Mouse (Mus musculus) forebrain, embryonic 10.5 days (tissue): ENCODE data around the gene Misp. TPM values are rescaled to one million over a fixed set of nuclear protein-coding genes. Genes with fewer than 3 reads are reported as not detected.

Experiments used
- DNase-seq: peaks from one replicate; pipeline ENCODE4 v3.0.0-alpha.2; 2017; ENCODE audit warnings: low spot score; ENCODE audit errors: extremely low spot score
- H3K27ac ChIP-seq: fragments of 300-500 bp; sonication (generic); 2 replicates; pipeline ENCODE4 v1.5.1; 2016; ENCODE audit warnings: mild to moderate bottlenecking
- H3K27me3 ChIP-seq: fragments of 300-500 bp; sonication (generic); 2 replicates; pipeline ENCODE4 v1.6.1; 2016; ENCODE audit warnings: mild to moderate bottlenecking; ENCODE audit not compliant: poor library complexity, severe bottlenecking
- H3K36me3 ChIP-seq: fragments of 300-500 bp; sonication (generic); replicated peaks from 2 replicates; pipeline ENCODE4 v1.6.1; 2016; ENCODE audit warnings: mild to moderate bottlenecking, moderate library complexity
- H3K4me1 ChIP-seq: fragments of 300-500 bp; sonication (generic); 2 replicates; pipeline ENCODE4 v1.6.1; 2016
- H3K4me3 ChIP-seq: fragments of 300-500 bp; sonication (generic); 2 replicates; pipeline ENCODE4 v1.5.1; 2016; ENCODE audit warnings: mild to moderate bottlenecking, moderate library complexity
- H3K9me3 ChIP-seq: fragments of 300-500 bp; sonication (generic); 2 replicates; pipeline ENCODE4 v1.6.1; 2016; ENCODE audit warnings: mild to moderate bottlenecking, moderate library complexity
- WGBS: fragments of 180-500 bp; shearing (Covaris S2); methylation state at CpG from one replicate; pipeline ENCODE4 v1.1.7; 2016; 5-methylcytosine and 5-hydroxymethylcytosine counted together
- polyA plus RNA-seq: library from polyadenylated mRNA; unstranded; fragments of >200 nt; fragmentation: Nextera tagmentation; extraction: Ambion mirVana; gene quantifications from 2 replicates; pipeline ENCODE4 v1.2.1, GENCODE M21; 2016

The Misp gene
- polyA plus RNA-seq, 1 experiment from 2014 or later, result 1.0 TPM

DNA sequence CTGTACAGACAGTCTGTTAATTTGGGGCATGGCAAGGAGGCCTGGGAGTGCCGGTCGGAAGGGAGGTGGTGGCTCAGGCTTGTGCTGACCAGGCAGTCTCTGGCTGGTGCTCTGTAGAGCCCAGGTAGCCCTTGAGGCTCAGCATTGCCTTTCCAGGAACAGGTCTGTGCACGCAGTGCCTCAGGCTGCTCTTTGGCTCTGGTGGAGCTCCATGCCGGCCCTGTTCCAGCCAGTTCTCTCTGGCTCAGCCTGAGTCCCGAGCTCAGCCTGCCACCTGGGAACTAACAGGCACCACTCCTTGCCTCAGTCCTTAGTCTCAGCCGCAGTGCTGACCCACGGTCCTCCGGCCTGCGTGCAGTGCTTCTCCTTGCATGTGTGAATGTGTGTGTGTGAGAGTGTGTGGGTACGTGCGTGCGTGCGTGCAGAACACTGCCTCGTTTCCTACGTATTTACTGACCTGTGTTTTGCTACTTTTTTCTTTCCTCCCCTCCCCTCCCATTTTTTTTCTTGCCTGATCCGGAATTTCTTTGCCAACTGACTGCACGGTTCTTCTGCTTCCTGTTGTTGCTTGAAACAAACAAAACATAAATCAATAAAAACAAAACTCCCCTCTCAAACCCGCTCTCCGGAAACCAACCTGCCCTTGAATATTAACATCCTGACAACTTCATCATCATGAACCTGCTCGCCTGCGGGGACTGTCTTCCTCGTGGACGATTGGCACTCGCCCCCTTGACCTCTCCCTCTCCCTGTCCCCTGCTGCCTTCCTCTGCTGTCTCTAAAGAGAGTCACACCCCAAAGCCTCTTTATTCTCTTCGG lies 40.6 kb downstream of the Misp start:
- no peak overlapping the region for H3K27ac ChIP-seq
- no peak overlapping the region for H3K4me3 ChIP-seq
- H3K36me3 ChIP-seq, result peaks cover 100% of the 10 kb centered on the region
- no peaks in the 10 kb centered on the region for H3K27me3 ChIP-seq
- 89% methylated on average over 25 of the region's 25 CpGs for WGBS
- H3K4me1 ChIP-seq, result peaks cover 48% of the 10 kb centered on the region
- H3K9me3 ChIP-seq, result no peaks in the 10 kb centered on the region
- no peak for DNase-seq

DNA sequence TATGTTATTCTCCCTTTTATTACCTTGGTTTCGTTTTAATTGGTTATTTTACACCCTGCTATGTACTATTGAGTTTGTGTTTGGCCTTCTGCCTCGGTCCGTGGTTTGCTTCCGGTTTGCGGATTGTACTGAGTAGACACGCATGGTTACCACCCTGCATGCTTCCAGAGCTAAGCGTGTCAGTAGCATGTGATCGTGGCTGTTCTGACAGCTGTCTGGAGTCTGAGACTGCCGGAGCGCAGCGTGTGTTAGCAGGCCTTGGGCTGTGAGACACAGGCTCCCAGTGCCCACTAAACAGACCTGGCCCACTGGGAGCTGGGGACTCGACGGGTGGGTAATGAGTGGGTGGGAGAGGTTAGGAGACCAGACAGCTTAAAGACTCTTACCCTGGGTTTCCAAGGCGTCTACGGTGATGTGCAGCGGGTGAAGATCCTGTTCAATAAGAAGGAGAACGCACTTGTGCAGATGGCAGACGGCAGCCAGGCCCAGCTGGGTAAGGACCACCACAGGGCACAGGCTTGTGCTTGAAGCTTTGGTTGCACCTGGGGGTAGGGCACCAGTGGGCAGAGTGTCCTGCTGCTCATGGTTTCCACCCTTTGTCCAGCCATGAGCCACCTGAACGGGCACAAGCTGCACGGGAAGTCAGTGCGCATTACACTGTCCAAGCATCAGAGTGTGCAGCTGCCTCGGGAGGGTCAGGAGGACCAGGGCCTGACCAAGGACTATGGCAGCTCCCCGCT lies 41.4 kb downstream of the Misp start:
- no peaks in the 10 kb centered on the region for H3K9me3 ChIP-seq
- WGBS, result 92% methylated on average over 23 of the region's 23 CpGs
- no peak for DNase-seq
- H3K4me1 ChIP-seq, result peaks cover 48% of the 10 kb centered on the region
- H3K27me3 ChIP-seq, result no peaks in the 10 kb centered on the region
- peak overlapping the region; percentile 5; the same call in 1 of the 2 replicates for H3K4me3 ChIP-seq
- H3K27ac ChIP-seq, result no peak overlapping the region
- H3K36me3 ChIP-seq, result peaks cover 100% of the 10 kb centered on the region

DNA sequence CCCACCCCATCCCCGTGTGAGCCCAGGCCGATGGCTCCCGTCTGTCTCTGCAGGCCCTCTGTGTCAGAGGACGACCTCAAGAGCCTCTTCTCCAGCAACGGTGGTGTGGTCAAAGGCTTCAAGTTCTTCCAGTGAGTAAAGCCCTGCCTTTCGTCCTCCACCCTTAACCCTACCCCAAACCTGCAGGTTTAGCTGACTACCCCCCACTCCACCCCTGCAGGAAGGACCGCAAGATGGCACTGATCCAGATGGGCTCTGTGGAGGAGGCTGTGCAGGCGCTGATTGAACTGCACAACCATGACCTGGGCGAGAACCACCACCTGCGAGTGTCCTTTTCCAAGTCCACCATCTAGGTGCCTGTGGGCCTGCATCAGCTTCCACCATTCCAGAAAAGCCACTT lies 42.1 kb downstream of the Misp start:
- DNase-seq, result no peak
- WGBS, result 85% methylated on average over 10 of the region's 10 CpGs
- no peaks in the 10 kb centered on the region for H3K9me3 ChIP-seq
- peaks cover 97% of the 10 kb centered on the region for H3K36me3 ChIP-seq
- peak overlapping the region; percentile 5; the same call in 1 of the 2 replicates for H3K4me3 ChIP-seq
- H3K27ac ChIP-seq, result no peak overlapping the region
- H3K27me3 ChIP-seq, result no peaks in the 10 kb centered on the region
- H3K4me1 ChIP-seq, result peaks cover 44% of the 10 kb centered on the region

DNA sequence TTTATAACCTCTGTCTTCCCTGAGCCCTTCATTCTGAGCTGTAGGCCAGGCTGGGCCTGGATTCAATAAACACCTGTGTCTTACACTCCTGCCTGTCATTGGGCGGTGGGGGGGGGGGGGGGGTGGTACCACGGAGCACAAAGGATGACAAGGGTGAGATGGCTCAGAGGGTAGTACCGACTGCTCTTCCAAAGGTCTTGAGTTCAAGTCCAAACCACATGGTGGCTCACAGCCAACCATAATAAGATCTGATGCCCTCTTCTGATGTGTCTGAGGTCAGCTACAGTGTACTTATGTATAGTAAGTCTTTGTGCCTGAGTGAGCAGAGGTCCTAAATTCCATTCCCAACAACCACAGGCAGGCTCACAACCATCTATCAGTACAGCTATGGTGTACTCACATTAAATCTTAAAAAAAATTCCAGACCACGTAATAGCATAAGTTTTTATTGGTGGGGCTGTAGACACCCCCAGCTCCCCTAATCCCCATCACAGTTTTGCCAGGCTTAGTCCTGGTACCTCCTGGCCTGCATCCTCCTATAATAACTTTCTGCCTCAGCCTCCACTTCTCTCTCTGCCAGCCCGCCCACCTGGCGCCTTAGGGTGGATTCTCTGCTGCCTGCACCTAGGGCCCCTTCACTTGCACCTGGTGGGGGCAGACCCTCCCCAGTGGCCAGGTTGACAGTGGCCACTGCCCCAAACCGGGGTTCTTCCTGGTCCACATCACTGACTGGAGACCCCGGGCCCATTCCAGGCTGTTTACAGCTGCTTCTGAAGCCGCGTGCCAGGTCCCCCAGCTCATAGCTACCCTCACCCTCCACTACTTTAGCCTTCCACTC lies 43.8 kb downstream of the Misp start:
- peak overlapping the region; percentile 44; the same call in 1 of the 2 replicates for H3K27ac ChIP-seq
- no peaks in the 10 kb centered on the region for H3K27me3 ChIP-seq
- peak overlapping the region; percentile 14; the same call in 1 of the 2 replicates for H3K4me3 ChIP-seq
- peaks cover 94% of the 10 kb centered on the region for H3K36me3 ChIP-seq
- no peak for DNase-seq
- H3K9me3 ChIP-seq, result no peaks in the 10 kb centered on the region
- peaks cover 35% of the 10 kb centered on the region for H3K4me1 ChIP-seq
- WGBS, result 61% methylated on average over 10 of the region's 10 CpGs

DNA sequence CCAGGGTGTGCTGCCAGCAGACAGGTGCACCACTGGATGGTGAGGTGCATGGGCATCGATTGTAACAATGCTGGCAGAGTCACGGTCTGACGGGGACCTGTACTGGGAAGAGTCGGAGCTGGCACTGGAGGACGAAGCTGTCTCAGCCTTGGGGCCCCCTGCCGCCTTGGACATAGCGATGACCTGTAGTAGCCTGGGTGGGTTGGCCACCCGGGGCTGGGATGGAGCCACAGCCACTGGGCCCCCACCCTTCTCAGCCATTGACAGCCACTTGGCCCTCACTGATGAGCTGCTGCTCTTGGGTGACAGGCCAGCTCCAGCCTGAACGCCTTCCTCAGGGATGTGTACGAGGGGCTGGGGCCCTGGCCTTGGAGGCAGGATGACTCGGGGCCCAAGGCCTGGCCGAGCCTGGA lies 44.4 kb downstream of the Misp start:
- 73% methylated on average over 12 of the region's 12 CpGs for WGBS
- no peaks in the 10 kb centered on the region for H3K9me3 ChIP-seq
- peaks cover 34% of the 10 kb centered on the region for H3K4me1 ChIP-seq
- H3K4me3 ChIP-seq, result peak overlapping the region; percentile 14; the same call in 1 of the 2 replicates
- peak overlapping the region; percentile 44; the same call in 1 of the 2 replicates for H3K27ac ChIP-seq
- H3K27me3 ChIP-seq, result no peaks in the 10 kb centered on the region
- no peak for DNase-seq
- peaks cover 94% of the 10 kb centered on the region for H3K36me3 ChIP-seq

DNA sequence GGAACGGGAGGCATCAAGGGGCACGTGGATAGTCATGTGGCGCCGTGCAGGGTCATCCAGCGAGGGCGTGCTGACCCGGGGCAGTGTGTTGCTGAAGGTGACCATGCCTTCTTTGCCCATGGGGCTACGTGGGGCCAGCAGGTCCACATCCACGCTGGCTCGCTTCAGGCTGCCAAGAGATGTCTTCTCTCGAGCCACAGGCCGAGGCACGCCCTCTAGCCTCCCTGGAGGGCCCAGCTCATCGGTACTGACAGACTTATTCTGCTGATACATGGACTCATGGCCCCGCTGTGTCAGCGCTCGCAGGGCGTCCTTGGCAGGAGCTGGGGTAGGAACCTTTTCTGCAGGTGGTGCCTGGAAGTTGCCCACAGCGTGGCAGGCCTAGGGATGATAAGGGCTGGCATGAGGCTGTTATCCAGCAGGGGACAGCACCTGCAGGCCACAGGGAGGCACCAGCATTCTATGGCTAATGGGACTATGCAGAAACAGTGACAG lies 45.1 kb downstream of the Misp start:
- peaks cover 92% of the 10 kb centered on the region for H3K36me3 ChIP-seq
- H3K4me3 ChIP-seq, result peak overlapping the region; percentile 14; the same call in 1 of the 2 replicates
- no peaks in the 10 kb centered on the region for H3K9me3 ChIP-seq
- peak overlapping the region; percentile 44 for H3K27ac ChIP-seq
- 83% methylated on average over 19 of the region's 19 CpGs for WGBS
- peaks cover 32% of the 10 kb centered on the region for H3K4me1 ChIP-seq
- no peak for DNase-seq
- H3K27me3 ChIP-seq, result no peaks in the 10 kb centered on the region

DNA sequence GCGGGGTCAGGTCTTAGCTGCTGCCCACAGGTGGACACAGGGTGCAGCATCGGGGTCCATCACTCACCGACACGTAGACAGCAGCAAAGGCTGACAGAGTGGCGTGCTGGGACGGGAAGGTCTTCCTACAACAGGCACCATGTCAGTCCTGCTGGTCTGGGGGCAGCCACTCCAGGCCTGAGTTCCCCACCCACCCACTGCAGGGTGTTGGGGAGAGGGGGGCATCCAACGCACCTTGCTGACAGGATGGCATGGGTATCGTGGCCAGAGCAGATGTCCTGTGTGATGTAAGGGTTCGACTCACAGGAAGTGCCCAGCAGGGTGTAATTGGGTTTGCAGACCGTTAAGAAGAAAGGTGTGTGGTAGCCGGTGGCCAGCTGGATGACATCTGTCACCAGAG lies 45.8 kb downstream of the Misp start:
- no peak for DNase-seq
- H3K36me3 ChIP-seq, result peaks cover 92% of the 10 kb centered on the region
- no peaks in the 10 kb centered on the region for H3K27me3 ChIP-seq
- H3K9me3 ChIP-seq, result no peaks in the 10 kb centered on the region
- peak overlapping the region; percentile 8; the same call in 1 of the 2 replicates for H3K4me3 ChIP-seq
- H3K4me1 ChIP-seq, result peaks cover 28% of the 10 kb centered on the region
- no peak overlapping the region for H3K27ac ChIP-seq
- 89% methylated on average over 11 of the region's 11 CpGs for WGBS

DNA sequence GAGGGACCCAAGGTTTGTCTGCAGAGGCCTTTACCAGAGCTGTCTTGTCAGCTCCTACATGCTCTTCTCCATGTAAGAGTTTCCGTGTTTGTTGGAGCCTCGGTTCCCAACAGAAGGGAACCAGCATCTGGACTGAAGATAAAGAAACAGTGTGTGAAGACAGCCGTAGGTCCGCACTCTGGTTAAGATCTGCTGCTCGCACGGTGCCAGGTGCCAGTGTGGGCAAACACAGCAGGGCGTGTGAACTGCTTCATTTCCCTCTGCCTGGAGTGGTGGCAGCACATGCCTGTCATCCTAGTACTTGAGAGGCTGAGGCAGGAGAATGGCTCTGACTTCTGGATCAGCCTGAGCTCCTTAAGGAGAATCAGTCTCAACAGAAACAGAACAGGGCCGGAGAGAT lies 51.1 kb downstream of the Misp start:
- H3K27me3 ChIP-seq, result peaks cover 14% of the 10 kb centered on the region
- H3K9me3 ChIP-seq, result no peaks in the 10 kb centered on the region
- DNase-seq, result no peak
- no peak overlapping the region for H3K27ac ChIP-seq
- H3K36me3 ChIP-seq, result peaks cover 54% of the 10 kb centered on the region
- WGBS, result 93% methylated on average over 8 of the region's 8 CpGs
- peaks cover 41% of the 10 kb centered on the region for H3K4me1 ChIP-seq
- H3K4me3 ChIP-seq, result no peak overlapping the region

DNA sequence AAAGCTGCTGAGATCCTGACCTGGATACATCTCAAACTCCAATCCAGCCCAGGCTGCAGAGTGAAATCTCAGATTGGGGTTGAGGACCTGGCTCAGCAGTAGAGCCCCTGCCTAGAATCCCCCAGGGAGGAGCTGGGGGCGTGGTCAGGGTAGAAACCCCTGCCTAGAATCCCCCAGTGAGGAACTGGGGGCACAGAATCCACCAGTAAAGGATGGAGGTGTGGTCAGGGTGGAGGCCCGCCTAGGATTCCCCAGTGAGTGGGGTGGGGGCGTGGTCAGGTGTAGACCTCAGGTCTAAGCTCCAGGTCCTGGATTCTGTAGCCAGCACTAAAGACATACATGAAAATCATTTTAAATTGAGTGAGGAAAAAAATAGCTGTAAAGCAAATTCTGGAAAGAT lies 52.1 kb downstream of the Misp start:
- Histone ChIP-seq H3K4me1 (peaks cover 45% of the 10 kb centered on the region), H3K36me3 (peaks cover 46% of the 10 kb centered on the region), H3K27ac (peak overlapping the region; percentile 97), H3K9me3 (no peaks in the 10 kb centered on the region), H3K4me3 (peak overlapping the region; percentile 71), H3K27me3 (peaks cover 19% of the 10 kb centered on the region)
- 40% methylated on average over 3 of the region's 3 CpGs for WGBS
- no peak for DNase-seq

DNA sequence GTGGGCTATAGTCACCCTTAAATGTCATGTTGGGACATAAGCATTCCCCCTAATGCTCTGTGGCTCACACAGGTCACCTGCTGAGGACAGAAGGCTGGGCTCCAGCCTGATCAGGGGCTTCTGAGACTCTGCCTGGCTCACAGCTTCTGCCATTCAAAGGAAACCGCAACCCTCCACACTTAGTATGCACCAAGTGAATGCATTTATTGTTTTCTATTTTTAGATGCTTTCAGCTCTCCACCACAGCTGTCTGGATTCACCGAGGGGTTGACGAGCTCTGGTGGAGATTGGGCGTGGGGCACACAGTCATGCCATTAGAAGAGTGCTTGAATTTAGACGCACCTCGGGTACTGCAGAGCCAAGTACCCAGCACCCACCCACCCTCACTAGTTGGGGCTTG lies 52.5 kb downstream of the Misp start:
- no peak for DNase-seq
- Histone ChIP-seq H3K27ac (peak overlapping the region; percentile 97), H3K4me3 (peak overlapping the region; percentile 71), H3K36me3 (peaks cover 43% of the 10 kb centered on the region), H3K9me3 (no peaks in the 10 kb centered on the region), H3K4me1 (peaks cover 47% of the 10 kb centered on the region), H3K27me3 (peaks cover 19% of the 10 kb centered on the region)
- WGBS, result 21% methylated on average over 6 of the region's 6 CpGs

DNA sequence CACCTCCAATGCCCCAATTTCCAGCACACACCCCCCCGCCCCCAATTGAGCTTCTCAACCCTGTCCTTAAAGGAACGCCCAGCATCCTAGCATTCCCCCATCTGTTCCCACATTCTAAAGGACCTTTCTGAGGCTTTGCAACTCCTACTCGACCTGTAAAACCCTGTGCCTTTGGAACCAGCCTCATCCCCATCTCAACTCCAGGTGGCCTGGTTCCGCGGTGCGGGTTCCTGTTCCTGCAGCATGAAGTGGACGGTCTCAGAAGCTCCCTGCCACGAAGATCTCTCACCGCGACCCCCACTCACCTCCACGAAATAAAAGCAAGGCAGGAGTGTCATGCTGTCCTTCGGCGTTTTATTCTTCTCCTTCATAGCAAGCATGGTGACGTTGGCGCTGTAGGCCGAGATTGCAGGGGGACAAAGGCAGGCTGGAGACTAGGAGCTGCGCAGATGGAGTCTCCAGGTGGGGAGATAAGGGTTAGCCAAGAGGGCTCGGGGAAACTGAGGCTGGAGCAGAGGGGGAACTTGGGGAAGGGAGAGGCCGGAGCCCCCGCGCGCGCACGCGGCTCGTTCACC lies 53.0 kb downstream of the Misp start:
- peak overlapping the region; percentile 97 for H3K27ac ChIP-seq
- no peak for DNase-seq
- WGBS, result 3% methylated on average over 26 of the region's 26 CpGs

More for the DNA sequence above, 53.0 kb downstream of the Misp start:
- H3K4me3 ChIP-seq, result peak overlapping the region; percentile 71
- H3K4me1 ChIP-seq, result peaks cover 47% of the 10 kb centered on the region
- H3K27me3 ChIP-seq, result peaks cover 19% of the 10 kb centered on the region
- H3K36me3 ChIP-seq, result peaks cover 40% of the 10 kb centered on the region
- H3K9me3 ChIP-seq, result no peaks in the 10 kb centered on the region
